Mouse (Mus musculus): ENCODE measurements around the gene Atf1. TPM values are rescaled to one million over a fixed set of nuclear protein-coding genes. Genes with fewer than 3 reads are reported as not detected.
"Not testable (repeated sequence)": the region's sequence is repeated elsewhere in the genome, so short reads cannot be mapped to it uniquely, and the experiment has no call there.

Atf1 gene
- polyA plus RNA-seq, 1 experiment from 2014 or later = 46.2 TPM

GRCm38 (mm10) chr15:100265586-100266325, 38.1 kb downstream of the Atf1 start:
- Histone ChIP-seq H3K4me3 (ENCODE audit: low read length) (no peak overlapping the region), H3K4me2 (ENCODE audit: low read depth, low read length) (no peak overlapping the region), H3K36me3 (ENCODE audit: control insufficient read depth, insufficient read depth, low read length) (peaks cover 9% of the 10 kb centered on the region; the same call in 1 of the 2 replicates), H3K9ac (ENCODE audit: low read length) (no peak overlapping the region), H3K27me3 (ENCODE audit: control insufficient read depth, insufficient read depth, low read depth, low read length) (no peaks in the 10 kb centered on the region), H3K9me3 (ENCODE audit: control insufficient read depth, low read length) (no peaks in the 10 kb centered on the region), H3K27ac (ENCODE audit: low read length) (no peak overlapping the region), H3K4me1 (replicated peaks; ENCODE audit: control insufficient read depth, insufficient read depth, low read length) (no peaks in the 10 kb centered on the region)
- 80% methylated on average over 4 of the region's 5 CpGs for WGBS
- no peak for ATAC-seq (ENCODE audit: low read depth)

- Histone ChIP-seq H3K27ac (ENCODE audit: low read length) (no peak overlapping the region), H3K4me2 (ENCODE audit: low read depth, low read length) (no peak overlapping the region), H3K4me3 (ENCODE audit: low read length) (no peak overlapping the region), H3K27me3 (ENCODE audit: control insufficient read depth, insufficient read depth, low read depth, low read length) (no peaks in the 10 kb centered on the region), H3K4me1 (replicated peaks; ENCODE audit: control insufficient read depth, insufficient read depth, low read length) (no peaks in the 10 kb centered on the region), H3K9me3 (ENCODE audit: control insufficient read depth, low read length) (no peaks in the 10 kb centered on the region), H3K9ac (ENCODE audit: low read length) (no peak overlapping the region), H3K36me3 (ENCODE audit: control insufficient read depth, insufficient read depth, low read length) (no peaks in the 10 kb centered on the region)
- ATAC-seq (ENCODE audit: low read depth) = no peak
- WGBS = 63% methylated on average over 2 of the region's 2 CpGs
Measured at GRCm38 (mm10) chr15:100268916-100269315, 41.3 kb downstream of the Atf1 start.

- no peaks in the 10 kb centered on the region for H3K9me3 ChIP-seq (ENCODE audit: control insufficient read depth, low read length)
- no peak overlapping the region for H3K4me3 ChIP-seq (ENCODE audit: low read length)
- 22% methylated on average over 9 of the region's 9 CpGs for WGBS
- H3K4me1 ChIP-seq (replicated peaks; ENCODE audit: control insufficient read depth, insufficient read depth, low read length) = no peaks in the 10 kb centered on the region
- no peaks in the 10 kb centered on the region for H3K27me3 ChIP-seq (ENCODE audit: control insufficient read depth, insufficient read depth, low read depth, low read length)
- H3K9ac ChIP-seq (ENCODE audit: low read length) = no peak overlapping the region
- no peak overlapping the region for H3K27ac ChIP-seq (ENCODE audit: low read length)
- H3K4me2 ChIP-seq (ENCODE audit: low read depth, low read length) = no peak overlapping the region
- H3K36me3 ChIP-seq (ENCODE audit: control insufficient read depth, insufficient read depth, low read length) = no peaks in the 10 kb centered on the region
- ATAC-seq (ENCODE audit: low read depth) = no peak
Measured at GRCm38 (mm10) chr15:100269776-100270175, 42.2 kb downstream of the Atf1 start.

GRCm38 (mm10) chr15:100270609-100271008, 43.0 kb downstream of the Atf1 start:
- not testable (repeated sequence) for H3K9ac ChIP-seq (ENCODE audit: low read length); H3K9me3 ChIP-seq (ENCODE audit: control insufficient read depth, low read length); ATAC-seq (ENCODE audit: low read depth); H3K27me3 ChIP-seq (ENCODE audit: control insufficient read depth, insufficient read depth, low read depth, low read length); H3K36me3 ChIP-seq (ENCODE audit: control insufficient read depth, insufficient read depth, low read length); H3K4me2 ChIP-seq (ENCODE audit: low read depth, low read length); H3K27ac ChIP-seq (ENCODE audit: low read length); H3K4me3 ChIP-seq (ENCODE audit: low read length); H3K4me1 ChIP-seq (replicated peaks; ENCODE audit: control insufficient read depth, insufficient read depth, low read length)
- WGBS = 42% methylated on average over 7 of the region's 7 CpGs

GRCm38 (mm10) chr15:100271411-100271810, 43.8 kb downstream of the Atf1 start:
- Histone ChIP-seq H3K4me2 (ENCODE audit: low read depth, low read length) (no peak overlapping the region), H3K27me3 (ENCODE audit: control insufficient read depth, insufficient read depth, low read depth, low read length) (no peaks in the 10 kb centered on the region), H3K27ac (ENCODE audit: low read length) (no peak overlapping the region), H3K4me3 (ENCODE audit: low read length) (no peak overlapping the region), H3K4me1 (replicated peaks; ENCODE audit: control insufficient read depth, insufficient read depth, low read length) (no peaks in the 10 kb centered on the region), H3K36me3 (ENCODE audit: control insufficient read depth, insufficient read depth, low read length) (no peaks in the 10 kb centered on the region), H3K9me3 (ENCODE audit: control insufficient read depth, low read length) (no peaks in the 10 kb centered on the region), H3K9ac (ENCODE audit: low read length) (no peak overlapping the region)
- ATAC-seq (ENCODE audit: low read depth) = no peak
- WGBS = 71% methylated on average over 14 of the region's 14 CpGs

- 87% methylated on average over 4 of the region's 4 CpGs for WGBS
- H3K27ac ChIP-seq (ENCODE audit: low read length); H3K4me3 ChIP-seq (ENCODE audit: low read length); H3K4me1 ChIP-seq (replicated peaks; ENCODE audit: control insufficient read depth, insufficient read depth, low read length); H3K4me2 ChIP-seq (ENCODE audit: low read depth, low read length); H3K36me3 ChIP-seq (ENCODE audit: control insufficient read depth, insufficient read depth, low read length); H3K9ac ChIP-seq (ENCODE audit: low read length); ATAC-seq (ENCODE audit: low read depth); H3K9me3 ChIP-seq (ENCODE audit: control insufficient read depth, low read length); H3K27me3 ChIP-seq (ENCODE audit: control insufficient read depth, insufficient read depth, low read depth, low read length): not testable (repeated sequence)
Measured at GRCm38 (mm10) chr15:100273791-100274308, 46.2 kb downstream of the Atf1 start.

- Histone ChIP-seq H3K9me3 (ENCODE audit: control insufficient read depth, low read length) (no peaks in the 10 kb centered on the region), H3K4me3 (ENCODE audit: low read length) (no peak overlapping the region), H3K9ac (ENCODE audit: low read length) (no peak overlapping the region), H3K4me2 (ENCODE audit: low read depth, low read length) (no peak overlapping the region), H3K4me1 (replicated peaks; ENCODE audit: control insufficient read depth, insufficient read depth, low read length) (no peaks in the 10 kb centered on the region), H3K27ac (ENCODE audit: low read length) (no peak overlapping the region), H3K36me3 (ENCODE audit: control insufficient read depth, insufficient read depth, low read length) (no peaks in the 10 kb centered on the region), H3K27me3 (ENCODE audit: control insufficient read depth, insufficient read depth, low read depth, low read length) (no peaks in the 10 kb centered on the region)
- 79% methylated on average over 7 of the region's 7 CpGs for WGBS
- ATAC-seq (ENCODE audit: low read depth) = no peak
Measured at GRCm38 (mm10) chr15:100274790-100275559, 47.4 kb downstream of the Atf1 start.

- Histone ChIP-seq H3K27ac (ENCODE audit: low read length) (no peak overlapping the region), H3K27me3 (ENCODE audit: control insufficient read depth, insufficient read depth, low read depth, low read length) (no peaks in the 10 kb centered on the region), H3K4me3 (ENCODE audit: low read length) (no peak overlapping the region), H3K4me1 (replicated peaks; ENCODE audit: control insufficient read depth, insufficient read depth, low read length) (no peaks in the 10 kb centered on the region), H3K9me3 (ENCODE audit: control insufficient read depth, low read length) (no peaks in the 10 kb centered on the region), H3K36me3 (ENCODE audit: control insufficient read depth, insufficient read depth, low read length) (no peaks in the 10 kb centered on the region), H3K4me2 (ENCODE audit: low read depth, low read length) (no peak overlapping the region), H3K9ac (ENCODE audit: low read length) (no peak overlapping the region)
- ATAC-seq (ENCODE audit: low read depth) = no peak
- 88% methylated on average over 4 of the region's 4 CpGs for WGBS
Measured at GRCm38 (mm10) chr15:100276403-100276802, 48.8 kb downstream of the Atf1 start.

GRCm38 (mm10) chr15:100277586-100277985, 50.0 kb downstream of the Atf1 start:
- WGBS = 78% methylated on average over 3 of the region's 3 CpGs
- Histone ChIP-seq H3K27me3 (ENCODE audit: control insufficient read depth, insufficient read depth, low read depth, low read length) (no peaks in the 10 kb centered on the region), H3K9me3 (ENCODE audit: control insufficient read depth, low read length) (no peaks in the 10 kb centered on the region), H3K9ac (ENCODE audit: low read length) (no peak overlapping the region), H3K36me3 (ENCODE audit: control insufficient read depth, insufficient read depth, low read length) (no peaks in the 10 kb centered on the region), H3K27ac (ENCODE audit: low read length) (no peak overlapping the region), H3K4me2 (ENCODE audit: low read depth, low read length) (no peak overlapping the region), H3K4me1 (replicated peaks; ENCODE audit: control insufficient read depth, insufficient read depth, low read length) (no peaks in the 10 kb centered on the region), H3K4me3 (ENCODE audit: low read length) (no peak overlapping the region)
- no peak for ATAC-seq (ENCODE audit: low read depth)
